Mouse (Mus musculus): ENCODE measurements around the gene Adipoq. TPM values are rescaled to one million over a fixed set of nuclear protein-coding genes. Genes with fewer than 3 reads are reported as not detected.
A peak's percentile ranks its signal among the peaks of the same experiment; 100 is the strongest.
"Not testable (repeated sequence)": the region's sequence is repeated elsewhere in the genome, so short reads cannot be mapped to it uniquely, and the experiment has no call there.

The Adipoq gene
- total RNA-seq, 2 experiments from 2014 or later, result not detected

- DNase-seq (ENCODE audit: extremely low spot score in 1 of 2, low spot score in 2 of 2), result no peak
- intact Hi-C loops (cut with DNase I), result no loop called here
Observed at GRCm38 (mm10) chr16:23149396-23149795, 3.1 kb downstream of the Adipoq start.

GRCm38 (mm10) chr16:23151423-23151822, 5.1 kb downstream of the Adipoq start:
- peak in 1 of 2 experiments; percentile 20 for DNase-seq (ENCODE audit: extremely low spot score in 1 of 2, low spot score in 2 of 2)

GRCm38 (mm10) chr16:23154261-23154660, 7.9 kb downstream of the Adipoq start:
- no peak for DNase-seq (ENCODE audit: extremely low spot score in 1 of 2, low spot score in 2 of 2)
- intact Hi-C loops (cut with DNase I), result loop anchor here (5.0 kb wide), 1 partner anchor 73 kb away; no protein-coding TSS in a partner anchor

More at GRCm38 (mm10) chr16:23151423-23151822, 5.1 kb downstream of the Adipoq start:
- intact Hi-C loops (cut with DNase I), result loop anchor here (2.0 to 5.0 kb wide), 2 partner anchors 76 to 251 kb away; no protein-coding TSS in a partner anchor

- intact Hi-C loops (cut with DNase I), result no loop called here
- DNase-seq (ENCODE audit: extremely low spot score in 1 of 2, low spot score in 2 of 2), result no peak
Observed at GRCm38 (mm10) chr16:23157013-23157412, 10.7 kb downstream of the Adipoq start.

- intact Hi-C loops (cut with DNase I), result no loop called here
Observed at GRCm38 (mm10) chr16:23158292-23158691, 12.0 kb downstream of the Adipoq start.

GRCm38 (mm10) chr16:23158957-23159356, 12.6 kb downstream of the Adipoq start:
- intact Hi-C loops (cut with DNase I), result no loop called here
- DNase-seq (ENCODE audit: extremely low spot score in 1 of 2, low spot score in 2 of 2), result no peak

More at GRCm38 (mm10) chr16:23158292-23158691, 12.0 kb downstream of the Adipoq start:
- no peak for DNase-seq (ENCODE audit: extremely low spot score in 1 of 2, low spot score in 2 of 2)

- intact Hi-C loops (cut with DNase I), result no loop called here
- DNase-seq (ENCODE audit: extremely low spot score in 1 of 2, low spot score in 2 of 2), result no peak
Observed at GRCm38 (mm10) chr16:23159749-23160148, 13.4 kb downstream of the Adipoq start.

- intact Hi-C loops (cut with DNase I), result no loop called here
- no peak for DNase-seq (ENCODE audit: extremely low spot score in 1 of 2, low spot score in 2 of 2)
Observed at GRCm38 (mm10) chr16:23162116-23162515, 15.8 kb downstream of the Adipoq start.

GRCm38 (mm10) chr16:23164443-23164842, 18.1 kb downstream of the Adipoq start:
- no peak for DNase-seq (ENCODE audit: extremely low spot score in 1 of 2, low spot score in 2 of 2)
- intact Hi-C loops (cut with DNase I), result no loop called here

GRCm38 (mm10) chr16:23165441-23165840, 19.1 kb downstream of the Adipoq start:
- intact Hi-C loops (cut with DNase I), result no loop called here
- DNase-seq (ENCODE audit: extremely low spot score in 1 of 2, low spot score in 2 of 2), result no peak

GRCm38 (mm10) chr16:23166646-23167045, 20.3 kb downstream of the Adipoq start:
- intact Hi-C loops (cut with DNase I), result no loop called here
- no peak for DNase-seq (ENCODE audit: extremely low spot score in 1 of 2, low spot score in 2 of 2)

GRCm38 (mm10) chr16:23167079-23167478, 20.7 kb downstream of the Adipoq start:
- no peak for DNase-seq (ENCODE audit: extremely low spot score in 1 of 2, low spot score in 2 of 2)
- intact Hi-C loops (cut with DNase I), result no loop called here

GRCm38 (mm10) chr16:23170813-23171212, 24.5 kb downstream of the Adipoq start:
- DNase-seq (ENCODE audit: extremely low spot score in 1 of 2, low spot score in 2 of 2), result no peak
- intact Hi-C loops (cut with DNase I), result no loop called here

- intact Hi-C loops (cut with DNase I), result no loop called here
- no peak for DNase-seq (ENCODE audit: extremely low spot score in 1 of 2, low spot score in 2 of 2)
Observed at GRCm38 (mm10) chr16:23173904-23174303, 27.6 kb downstream of the Adipoq start.

- DNase-seq (ENCODE audit: extremely low spot score in 1 of 2, low spot score in 2 of 2), result no peak
- intact Hi-C loops (cut with DNase I), result no loop called here
Observed at GRCm38 (mm10) chr16:23174855-23175254, 28.5 kb downstream of the Adipoq start.

GRCm38 (mm10) chr16:23175956-23176355, 29.6 kb downstream of the Adipoq start:
- no peak for DNase-seq (ENCODE audit: extremely low spot score in 1 of 2, low spot score in 2 of 2)
- intact Hi-C loops (cut with DNase I), result no loop called here

GRCm38 (mm10) chr16:23177856-23178255, 31.5 kb downstream of the Adipoq start:
- intact Hi-C loops (cut with DNase I), result no loop called here

GRCm38 (mm10) chr16:23178796-23179195, 32.5 kb downstream of the Adipoq start:
- intact Hi-C loops (cut with DNase I), result no loop called here
- DNase-seq (ENCODE audit: extremely low spot score in 1 of 2, low spot score in 2 of 2), result no peak

More at GRCm38 (mm10) chr16:23177856-23178255, 31.5 kb downstream of the Adipoq start:
- no peak for DNase-seq (ENCODE audit: extremely low spot score in 1 of 2, low spot score in 2 of 2)

GRCm38 (mm10) chr16:23179436-23179835, 33.1 kb downstream of the Adipoq start:
- DNase-seq (ENCODE audit: extremely low spot score in 1 of 2, low spot score in 2 of 2); intact Hi-C loops (cut with DNase I): not testable (repeated sequence)

GRCm38 (mm10) chr16:23181054-23181453, 34.7 kb downstream of the Adipoq start:
- DNase-seq (ENCODE audit: extremely low spot score in 1 of 2, low spot score in 2 of 2), result no peak
- intact Hi-C loops (cut with DNase I), result no loop called here

GRCm38 (mm10) chr16:23181487-23181886, 35.2 kb downstream of the Adipoq start:
- no peak for DNase-seq (ENCODE audit: extremely low spot score in 1 of 2, low spot score in 2 of 2)
- intact Hi-C loops (cut with DNase I), result no loop called here

All from left cerebral cortex, postnatal 10 days (tissue).